Mouse (Mus musculus): ENCODE measurements at regions not wholly inside any gene's neighbourhood (a gene's known extent, or its start where the extent isn't known, plus 50 kb on each side); places are given as distances from the start of the nearest gene placed in this dataset.
"Not testable (repeated sequence)": the region's sequence is repeated elsewhere in the genome, so short reads cannot be mapped to it uniquely, and the experiment has no call there.

GRCm38 (mm10) chr6:9498921-9499320 lies 550.7 kb downstream of the Nxph1 start:
- no peaks in the 10 kb centered on the region for H3K9me3 ChIP-seq (replicated peaks)
- ATAC-seq (ENCODE audit: low FRiP score): no peak
- no peak overlapping the region for H3K4me3 ChIP-seq
- no peaks in the 10 kb centered on the region for H3K36me3 ChIP-seq
- no peak overlapping the region for H3K9ac ChIP-seq
- H3K27me3 ChIP-seq: no peaks in the 10 kb centered on the region
- no peak overlapping the region for H3K27ac ChIP-seq
- no peaks in the 10 kb centered on the region for H3K4me1 ChIP-seq
- H3K4me2 ChIP-seq (replicated peaks): no peak overlapping the region

GRCm38 (mm10) chr6:9534395-9534794 lies 586.2 kb downstream of the Nxph1 start:
- no peak overlapping the region for H3K9ac ChIP-seq
- H3K36me3 ChIP-seq: no peaks in the 10 kb centered on the region
- ATAC-seq (ENCODE audit: low FRiP score): no peak
- H3K4me1 ChIP-seq: no peaks in the 10 kb centered on the region
- no peaks in the 10 kb centered on the region for H3K9me3 ChIP-seq (replicated peaks)
- H3K4me2 ChIP-seq (replicated peaks): no peak overlapping the region
- WGBS: 74% methylated on average over 3 of the region's 3 CpGs
- no peaks in the 10 kb centered on the region for H3K27me3 ChIP-seq
- no peak overlapping the region for H3K4me3 ChIP-seq
- H3K27ac ChIP-seq: no peak overlapping the region

- no peak for ATAC-seq (ENCODE audit: low FRiP score)
Observed at GRCm38 (mm10) chr6:9538737-9539136, 590.5 kb downstream of the Nxph1 start.

GRCm38 (mm10) chr6:9550096-9550939 lies 602.1 kb downstream of the Nxph1 start:
- ATAC-seq (ENCODE audit: low FRiP score): peak; percentile 60; the same call in 1 of the 2 replicates
- no peaks in the 10 kb centered on the region for H3K27me3 ChIP-seq
- H3K36me3 ChIP-seq: no peaks in the 10 kb centered on the region
- H3K9ac ChIP-seq: no peak overlapping the region
- H3K4me2 ChIP-seq (replicated peaks): no peak overlapping the region
- no peak overlapping the region for H3K4me3 ChIP-seq
- 80% methylated on average over 3 of the region's 3 CpGs for WGBS
- H3K27ac ChIP-seq: no peak overlapping the region
- H3K9me3 ChIP-seq (replicated peaks): no peaks in the 10 kb centered on the region
- no peaks in the 10 kb centered on the region for H3K4me1 ChIP-seq

More at GRCm38 (mm10) chr6:9538737-9539136, 590.5 kb downstream of the Nxph1 start:
- H3K27me3 ChIP-seq: no peaks in the 10 kb centered on the region
- H3K4me2 ChIP-seq (replicated peaks): no peak overlapping the region
- H3K36me3 ChIP-seq: no peaks in the 10 kb centered on the region
- H3K9ac ChIP-seq: no peak overlapping the region
- no peaks in the 10 kb centered on the region for H3K9me3 ChIP-seq (replicated peaks)
- WGBS: 70% methylated on average over 2 of the region's 2 CpGs
- H3K4me3 ChIP-seq: no peak overlapping the region
- no peaks in the 10 kb centered on the region for H3K4me1 ChIP-seq
- no peak overlapping the region for H3K27ac ChIP-seq

- H3K9ac ChIP-seq: no peak overlapping the region
- no peak for ATAC-seq (ENCODE audit: low FRiP score)
- 76% methylated on average over 6 of the region's 6 CpGs for WGBS
- H3K4me3 ChIP-seq: no peak overlapping the region
- no peak overlapping the region for H3K27ac ChIP-seq
- H3K27me3 ChIP-seq: no peaks in the 10 kb centered on the region
- no peaks in the 10 kb centered on the region for H3K4me1 ChIP-seq
- H3K36me3 ChIP-seq: no peaks in the 10 kb centered on the region
- no peaks in the 10 kb centered on the region for H3K9me3 ChIP-seq (replicated peaks)
- H3K4me2 ChIP-seq (replicated peaks): no peak overlapping the region
Observed at GRCm38 (mm10) chr6:9563290-9564044, 615.2 kb downstream of the Nxph1 start.

GRCm38 (mm10) chr6:9571787-9572186 lies 623.6 kb downstream of the Nxph1 start:
- H3K27me3 ChIP-seq: no peaks in the 10 kb centered on the region
- H3K9ac ChIP-seq: no peak overlapping the region
- no peak for ATAC-seq (ENCODE audit: low FRiP score)
- H3K4me1 ChIP-seq: no peaks in the 10 kb centered on the region
- WGBS: 59% methylated on average over 4 of the region's 4 CpGs
- no peaks in the 10 kb centered on the region for H3K9me3 ChIP-seq (replicated peaks)
- H3K4me3 ChIP-seq: no peak overlapping the region
- no peak overlapping the region for H3K4me2 ChIP-seq (replicated peaks)
- no peak overlapping the region for H3K27ac ChIP-seq
- H3K36me3 ChIP-seq: no peaks in the 10 kb centered on the region

GRCm38 (mm10) chr6:9593391-9593790 lies 645.2 kb downstream of the Nxph1 start:
- no peaks in the 10 kb centered on the region for H3K36me3 ChIP-seq
- 84% methylated on average over 1 of the region's 1 CpGs for WGBS

GRCm38 (mm10) chr6:9599418-9599817 lies 651.2 kb downstream of the Nxph1 start:
- H3K27ac ChIP-seq: no peak overlapping the region
- H3K27me3 ChIP-seq: no peaks in the 10 kb centered on the region
- no peaks in the 10 kb centered on the region for H3K36me3 ChIP-seq
- no peak for ATAC-seq (ENCODE audit: low FRiP score)
- no peaks in the 10 kb centered on the region for H3K9me3 ChIP-seq (replicated peaks)
- H3K9ac ChIP-seq: no peak overlapping the region
- no peaks in the 10 kb centered on the region for H3K4me1 ChIP-seq
- no peak overlapping the region for H3K4me3 ChIP-seq
- H3K4me2 ChIP-seq (replicated peaks): no peak overlapping the region
- 67% methylated on average over 3 of the region's 3 CpGs for WGBS

More at GRCm38 (mm10) chr6:9593391-9593790, 645.2 kb downstream of the Nxph1 start:
- Histone ChIP-seq H3K9me3 (replicated peaks) (no peaks in the 10 kb centered on the region), H3K27me3 (no peaks in the 10 kb centered on the region), H3K9ac (no peak overlapping the region), H3K27ac (no peak overlapping the region), H3K4me1 (no peaks in the 10 kb centered on the region), H3K4me3 (no peak overlapping the region), H3K4me2 (replicated peaks) (no peak overlapping the region)
- ATAC-seq (ENCODE audit: low FRiP score): no peak

GRCm38 (mm10) chr6:9633931-9634330 lies 685.7 kb downstream of the Nxph1 start:
- Histone ChIP-seq H3K4me3 (no peak overlapping the region), H3K27me3 (no peaks in the 10 kb centered on the region), H3K9me3 (replicated peaks) (no peaks in the 10 kb centered on the region), H3K36me3 (no peaks in the 10 kb centered on the region), H3K4me2 (replicated peaks) (no peak overlapping the region), H3K4me1 (no peaks in the 10 kb centered on the region), H3K27ac (no peak overlapping the region), H3K9ac (no peak overlapping the region)
- 58% methylated on average over 2 of the region's 2 CpGs for WGBS
- ATAC-seq (ENCODE audit: low FRiP score): no peak

- H3K36me3 ChIP-seq; H3K4me3 ChIP-seq; H3K4me2 ChIP-seq (replicated peaks); H3K9ac ChIP-seq; ATAC-seq (ENCODE audit: low FRiP score); H3K4me1 ChIP-seq; H3K27me3 ChIP-seq; H3K9me3 ChIP-seq (replicated peaks); H3K27ac ChIP-seq: not testable (repeated sequence)
- whole genome bisulfite sequencing: 96% methylated on average over 2 of the region's 2 CpGs
Observed at GRCm38 (mm10) chr6:9643456-9643855, 695.2 kb downstream of the Nxph1 start.

- not testable (repeated sequence) for ATAC-seq (ENCODE audit: low FRiP score); H3K4me3 ChIP-seq; H3K4me1 ChIP-seq; H3K9ac ChIP-seq; H3K4me2 ChIP-seq (replicated peaks); H3K27me3 ChIP-seq; H3K27ac ChIP-seq; H3K9me3 ChIP-seq (replicated peaks); H3K36me3 ChIP-seq
- WGBS: 80% methylated on average over 2 of the region's 2 CpGs
Observed at GRCm38 (mm10) chr6:9643926-9644325, 695.7 kb downstream of the Nxph1 start.

GRCm38 (mm10) chr6:9659672-9660071 lies 711.4 kb downstream of the Nxph1 start:
- ATAC-seq (ENCODE audit: low FRiP score): peak; percentile 69; the same call in 1 of the 2 replicates
- Histone ChIP-seq H3K4me3 (no peak overlapping the region), H3K4me2 (replicated peaks) (no peak overlapping the region), H3K36me3 (no peaks in the 10 kb centered on the region), H3K27ac (no peak overlapping the region), H3K9ac (no peak overlapping the region), H3K27me3 (no peaks in the 10 kb centered on the region), H3K4me1 (no peaks in the 10 kb centered on the region), H3K9me3 (replicated peaks) (no peaks in the 10 kb centered on the region)
- WGBS: 73% methylated on average over 7 of the region's 7 CpGs
